Mouse (Mus musculus) brain, embryonic 14.5 days (tissue): ENCODE measurements around the gene Tsen34.
"Not testable (repeated sequence)": the region's sequence is repeated elsewhere in the genome, so short reads cannot be mapped to it uniquely, and the experiment has no call there.

Experiments used
- CTCF ChIP-seq: fragments of 200-500 bp; IDR thresholded peaks from 2 replicates; pipeline ENCODE4 v1.5.1; 2012; ENCODE audit warnings: inconsistent platforms, mild to moderate bottlenecking, moderate library complexity, borderline replicate concordance; ENCODE audit not compliant: insufficient read depth, insufficient read length; ENCODE audit errors: extremely low read depth
- POLR2A ChIP-seq: fragments of 200-500 bp; IDR thresholded peaks from 2 replicates; pipeline ENCODE4 v1.6.1; 2012; ENCODE audit warnings: mild to moderate bottlenecking, inconsistent platforms, borderline replicate concordance; ENCODE audit not compliant: poor library complexity, insufficient read depth, insufficient read length, severe bottlenecking; ENCODE audit errors: extremely low read depth

DNA sequence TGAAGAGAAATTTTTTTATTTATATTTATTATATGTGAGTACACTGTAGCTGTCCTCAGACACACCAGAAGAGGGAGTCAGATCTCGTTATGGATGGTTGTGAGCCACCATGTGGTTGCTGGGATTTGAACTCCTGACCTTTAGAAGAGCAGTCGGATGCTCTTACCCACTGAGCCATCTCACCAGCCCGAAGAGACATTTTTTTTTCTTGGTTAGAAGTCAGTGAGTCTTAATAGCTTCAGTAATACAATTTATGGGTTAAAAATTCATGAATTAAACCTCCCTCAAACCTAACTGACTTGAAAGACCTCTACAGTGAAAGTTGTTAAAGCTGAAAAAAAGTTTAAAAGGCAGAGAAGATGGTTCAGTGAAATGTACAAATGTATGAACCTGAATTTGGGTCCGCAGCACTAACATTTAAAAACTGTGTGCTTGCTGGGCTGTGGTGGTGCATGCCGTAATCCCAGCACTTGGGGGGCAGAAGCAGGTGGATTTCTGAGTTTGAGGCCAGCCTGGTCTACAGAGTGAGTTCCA is 15.9 kb downstream of the Tsen34 start:
- not testable (repeated sequence) for TF ChIP-seq CTCF, POLR2A
